ENCODE assay signal across 29 mouse cellular contexts in genomic region chr5:61832935-61833551, GRCm38 (mm10). TPM values are rescaled to one million over a fixed set of nuclear protein-coding genes. Genes with fewer than 3 reads are reported as not detected.
"Had no signal": no experiment of that assay in that cellular context is flagged by ENCODE, and none has a peak within 500 bp of the region (broad histone marks: within the 10 kb centered on the region; RNA-seq: fewer than 3 reads in every experiment).

No protein-coding gene starts in this region.

- H3K9ac ChIP-seq: heart, embryonic 13.5 days; heart, embryonic 15.5 days; hindbrain, embryonic 13.5 days; hindbrain, embryonic 15.5 days; kidney, embryonic 15.5 days; liver, embryonic 13.5 days had no signal

- H3K4me2 ChIP-seq: heart, embryonic 11.5 days; heart, embryonic 13.5 days; heart, embryonic 15.5 days; hindbrain, embryonic 13.5 days; hindbrain, embryonic 15.5 days; kidney, embryonic 15.5 days; liver, embryonic 11.5 days; liver, embryonic 13.5 days had no signal

- ATAC-seq: hindbrain, postnatal 0 days; intestine, embryonic 16.5 days had no signal

- DNase-seq: gastrocnemius, postnatal 14 days; gastrocnemius, postnatal 36 days; heart, adult 11 months; heart, adult 2 months; heart, postnatal 14 days; heart, postnatal 36 days; kidney, adult 11 months; kidney, adult 2 months; kidney, adult 9 months; kidney, postnatal 14 days; kidney, postnatal 36 days; left cerebral cortex, postnatal 4 days; liver; liver, embryonic 13.5 days had no signal

- H3K27ac ChIP-seq: heart, adult 2 months; heart, embryonic 13.5 days; heart, embryonic 15.5 days; hindbrain, embryonic 13.5 days; hindbrain, embryonic 15.5 days; hindbrain, postnatal 0 days; kidney, embryonic 15.5 days; kidney, postnatal 0 days; liver, embryonic 13.5 days had no signal

- H3K9me3 ChIP-seq: heart, embryonic 13.5 days; heart, embryonic 15.5 days; hindbrain, embryonic 13.5 days; hindbrain, embryonic 15.5 days; kidney, embryonic 15.5 days; liver, embryonic 13.5 days had no signal

- H3K4me1 ChIP-seq: heart, embryonic 13.5 days; heart, embryonic 15.5 days; hindbrain, embryonic 13.5 days; hindbrain, embryonic 15.5 days; kidney, embryonic 15.5 days; liver, embryonic 13.5 days had no signal

- H3K36me3 ChIP-seq: heart, embryonic 13.5 days; heart, embryonic 15.5 days; hindbrain, embryonic 13.5 days; hindbrain, embryonic 15.5 days; kidney, embryonic 15.5 days; liver, embryonic 13.5 days had no signal

- H3K4me3 ChIP-seq: heart, adult 2 months; heart, embryonic 13.5 days; heart, embryonic 15.5 days; hindbrain, embryonic 13.5 days; hindbrain, embryonic 15.5 days; kidney, embryonic 15.5 days; liver, embryonic 13.5 days had no signal

- H3K27me3 ChIP-seq: heart, embryonic 13.5 days; heart, embryonic 15.5 days; hindbrain, embryonic 13.5 days; hindbrain, embryonic 15.5 days; kidney, embryonic 15.5 days; liver, embryonic 13.5 days had no signal

RNA-seq across cellular contexts. Expression of gene G6pd2, which starts 24.4 kb away (rescaled TPM):
- polyA plus RNA-seq: heart, adult 2 months; heart, embryonic 11.5 days; heart, embryonic 13.5 days; heart, embryonic 15.5 days; heart, postnatal 0 days; hindbrain, embryonic 11.5 days; hindbrain, embryonic 13.5 days; hindbrain, embryonic 15.5 days; hindbrain, postnatal 0 days; intestine, embryonic 14.5 days; intestine, embryonic 16.5 days; kidney, adult 2 months; kidney, embryonic 15.5 days; kidney, postnatal 0 days; large intestine, adult 2 months; limb, embryonic 14.5 days; liver, embryonic 13.5 days had no signal
